Mouse (Mus musculus) hematopoietic stem cell, adult 5-6 weeks (primary cell): ENCODE data around the gene Rph3al. TPM values are rescaled to one million over a fixed set of nuclear protein-coding genes. Genes with fewer than 3 reads are reported as not detected.

Experiments used
- ATAC-seq, 2 experiments: fragments of 125-278 bp in 1 of 2; replicated peaks in 1 of 2; 2 replicates each; pipeline ENCODE4 v1.8.0; 2016 to 2017; ENCODE audit warnings: inconsistent platforms in 2 of 2, mild to moderate bottlenecking in 2 of 2, moderate number of reproducible peaks in 2 of 2, low read depth in 1 of 2, moderate TSS enrichment in 1 of 2; ENCODE audit not compliant: low FRiP score in 2 of 2, poor library complexity in 2 of 2, severe bottlenecking in 2 of 2, insufficient read depth in 1 of 2, low TSS enrichment in 1 of 2
- total RNA-seq: library from RNA; stranded (forward); fragments of 172-1452, 232-1000 nt; gene quantifications from 2 replicates; pipeline ENCODE4 v1.2.3, GENCODE M21; 2017

Gene Rph3al
- total RNA-seq: 2.6 and 4.4 TPM in 2 replicates

DNA sequence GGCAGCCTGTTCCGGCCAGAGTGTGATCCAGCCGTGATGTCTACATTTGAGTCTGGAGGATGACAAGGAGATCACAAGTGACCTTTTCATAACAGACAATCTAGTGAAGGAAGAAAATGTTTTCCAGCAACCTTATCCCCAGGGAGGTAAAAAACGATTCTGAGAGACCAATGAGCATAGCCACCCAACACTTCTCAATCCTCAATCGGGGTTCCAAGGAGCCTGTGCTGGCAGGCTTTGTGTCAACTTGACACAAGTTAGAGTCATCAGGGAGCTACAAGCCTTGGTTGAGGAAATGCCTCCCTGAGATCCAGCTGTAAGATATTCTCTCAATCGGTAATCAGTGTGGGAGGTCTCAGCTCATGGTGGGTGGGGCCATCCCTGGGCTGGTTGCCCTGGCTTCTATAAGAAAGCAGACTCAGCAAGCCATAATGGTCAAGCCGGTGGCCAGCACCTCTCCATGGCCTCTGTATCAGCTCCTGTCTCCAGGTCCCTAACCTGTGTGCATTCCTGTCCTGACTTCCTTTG is at the start of gene Rph3al:
Rph3al (minus strand) TSS at position 51 of the 528 bp plus-strand sequence.
- no peak for ATAC-seq

- no peak for ATAC-seq
These were observed 47.7 kb upstream of the Rph3al start for GRCm38 (mm10) chr11:75985948-75986347.

- no peak for ATAC-seq
These were observed 46.4 kb upstream of the Rph3al start for GRCm38 (mm10) chr11:75984581-75984980.

- ATAC-seq: no peak
These were observed 45.0 kb upstream of the Rph3al start for GRCm38 (mm10) chr11:75983194-75983593.

- ATAC-seq: no peak
These were observed 42.2 kb upstream of the Rph3al start for GRCm38 (mm10) chr11:75980413-75980812.

GRCm38 (mm10) chr11:75978051-75978450 is 39.8 kb upstream of the Rph3al start:
- ATAC-seq: no peak

DNA sequence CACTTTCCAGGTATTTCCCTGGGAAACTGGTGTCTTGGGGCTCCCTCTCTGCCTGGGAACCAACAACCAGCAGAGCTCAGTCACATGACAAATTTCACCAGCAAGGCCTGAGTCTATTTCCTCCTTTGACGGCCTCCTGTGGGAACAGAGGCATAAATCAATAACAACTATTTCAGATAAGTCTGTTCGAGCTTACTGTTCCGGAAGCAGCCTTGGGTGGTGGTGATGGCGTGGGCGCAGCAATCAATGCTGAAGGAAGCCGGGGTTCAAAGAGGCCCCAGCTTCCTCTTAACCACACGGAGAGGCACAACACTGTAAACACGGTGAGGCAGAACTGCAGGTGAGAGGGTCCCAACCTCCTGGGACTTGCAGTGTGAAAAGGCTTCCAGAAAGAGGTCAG is 38.5 kb upstream of the Rph3al start:
- peak; percentile 72 to 85 for ATAC-seq

- ATAC-seq: no peak
These were observed 35.8 kb upstream of the Rph3al start for GRCm38 (mm10) chr11:75973988-75974387.

DNA sequence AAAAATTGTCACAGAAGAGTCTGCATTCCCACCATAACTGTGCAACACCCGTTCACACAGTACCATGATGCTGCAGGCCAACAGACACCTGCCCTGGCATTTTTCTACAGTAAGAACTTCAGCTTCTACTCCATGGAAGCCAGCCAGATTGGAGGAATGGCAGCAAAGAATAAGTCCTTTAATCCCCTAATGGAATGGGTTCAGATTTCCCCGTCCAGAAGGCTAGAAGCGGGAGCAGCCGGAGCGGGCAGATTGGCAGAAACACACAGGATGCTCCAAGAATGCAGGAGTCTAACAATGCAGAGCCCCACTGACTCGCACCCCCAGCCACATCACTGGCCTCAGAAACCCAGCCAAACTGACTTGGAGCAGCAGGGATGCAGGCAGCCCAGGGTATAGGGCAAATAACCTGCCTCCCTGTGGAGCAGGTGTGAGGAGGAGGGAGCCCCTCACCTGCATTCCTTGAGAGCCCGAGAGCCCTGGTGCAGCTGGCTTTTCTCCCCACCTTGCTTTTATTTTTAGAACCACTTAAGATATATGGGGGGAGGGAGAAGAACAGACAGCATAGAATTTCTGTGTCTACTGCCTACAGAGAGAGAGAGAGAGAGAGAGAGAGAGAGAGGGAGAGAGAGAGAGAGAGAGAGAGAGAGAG is 34.8 kb upstream of the Rph3al start:
- no peak for ATAC-seq

DNA sequence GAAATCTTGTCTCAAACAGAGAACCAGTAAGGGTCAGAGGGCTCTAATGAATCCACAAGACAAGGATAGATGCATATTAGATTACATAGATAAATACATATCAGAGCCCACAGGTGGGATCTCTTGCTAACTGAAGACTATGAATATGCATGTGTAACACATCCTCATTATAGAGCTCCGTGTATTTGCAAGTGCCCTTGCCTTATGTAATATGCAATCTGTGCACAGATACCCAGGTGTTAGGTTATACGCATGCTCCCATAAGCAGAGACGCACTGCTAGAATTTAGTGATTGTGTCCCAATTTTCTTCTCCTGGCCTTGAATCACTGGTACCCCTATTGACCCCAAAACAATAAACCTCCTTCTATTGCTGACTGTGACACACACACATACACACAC is 34.0 kb upstream of the Rph3al start:
- no peak for ATAC-seq

GRCm38 (mm10) chr11:75970629-75971028 is 32.4 kb upstream of the Rph3al start:
- no peak for ATAC-seq

DNA sequence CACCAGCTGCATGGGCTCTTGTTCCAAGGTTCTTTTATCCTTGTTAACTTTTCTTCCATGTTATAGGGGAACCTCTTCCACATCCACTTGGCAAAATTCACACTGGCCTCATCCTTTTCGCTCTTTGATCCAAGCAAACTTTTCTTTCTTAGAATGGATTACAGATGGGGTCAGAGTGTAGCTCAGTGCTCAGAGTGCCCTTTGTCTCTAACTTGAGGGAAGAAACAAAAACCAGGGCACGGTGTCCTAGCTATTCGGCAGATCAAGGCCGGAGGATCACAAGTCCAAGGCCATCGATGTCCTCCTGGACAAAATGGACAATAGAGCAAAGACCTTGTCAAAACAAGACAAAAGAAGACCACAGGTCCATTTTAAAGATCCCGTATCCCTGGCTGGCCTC is 30.5 kb upstream of the Rph3al start:
- no peak for ATAC-seq

DNA sequence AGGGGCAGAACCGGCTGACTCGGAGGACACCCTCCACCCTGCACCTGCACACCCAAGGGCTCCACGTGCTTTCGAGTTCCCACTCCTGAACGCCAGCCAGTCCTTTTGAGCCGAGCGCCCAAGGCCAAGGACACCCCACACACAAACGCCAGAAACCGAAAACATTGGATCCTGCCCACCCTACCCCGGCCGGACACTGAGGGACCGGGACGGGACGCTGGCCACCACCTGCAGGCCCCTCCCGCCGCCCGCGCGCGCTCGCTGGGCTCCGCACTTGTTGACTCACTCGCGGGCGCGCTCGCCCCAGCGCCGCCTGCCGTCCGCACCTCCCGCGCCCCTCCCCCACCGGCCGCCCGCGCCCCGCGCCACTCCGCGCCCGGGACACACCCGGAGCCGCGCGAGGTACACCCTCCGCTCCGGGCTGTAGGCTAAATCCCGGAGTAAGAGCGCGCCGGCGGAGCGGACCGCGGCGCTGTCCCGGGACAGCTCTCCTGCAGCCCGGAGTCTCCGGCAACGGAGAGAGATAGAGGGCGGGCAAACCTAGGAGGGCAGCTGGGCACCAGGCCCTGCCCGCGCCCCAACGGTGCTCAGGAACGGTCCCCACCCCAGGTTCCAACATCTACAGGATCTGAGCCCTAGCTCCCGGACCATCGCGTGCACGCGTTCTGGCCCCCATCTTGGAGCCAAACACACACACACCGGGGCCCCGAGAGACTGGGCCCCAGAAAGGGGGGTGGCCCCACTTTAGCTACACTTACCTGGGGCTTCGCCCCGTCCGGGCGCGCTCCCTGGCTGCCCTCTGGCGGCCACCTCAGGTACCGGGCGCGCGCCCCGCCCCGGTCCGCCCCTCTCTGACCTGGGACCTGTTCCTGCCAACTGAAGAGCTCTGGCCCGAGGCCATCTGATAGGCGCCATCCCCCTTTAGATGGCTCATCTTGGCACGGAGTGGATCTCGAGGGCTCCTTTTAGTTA is 28.5 kb upstream of the Rph3al start:
- peak; percentile 75 to 85 for ATAC-seq

DNA sequence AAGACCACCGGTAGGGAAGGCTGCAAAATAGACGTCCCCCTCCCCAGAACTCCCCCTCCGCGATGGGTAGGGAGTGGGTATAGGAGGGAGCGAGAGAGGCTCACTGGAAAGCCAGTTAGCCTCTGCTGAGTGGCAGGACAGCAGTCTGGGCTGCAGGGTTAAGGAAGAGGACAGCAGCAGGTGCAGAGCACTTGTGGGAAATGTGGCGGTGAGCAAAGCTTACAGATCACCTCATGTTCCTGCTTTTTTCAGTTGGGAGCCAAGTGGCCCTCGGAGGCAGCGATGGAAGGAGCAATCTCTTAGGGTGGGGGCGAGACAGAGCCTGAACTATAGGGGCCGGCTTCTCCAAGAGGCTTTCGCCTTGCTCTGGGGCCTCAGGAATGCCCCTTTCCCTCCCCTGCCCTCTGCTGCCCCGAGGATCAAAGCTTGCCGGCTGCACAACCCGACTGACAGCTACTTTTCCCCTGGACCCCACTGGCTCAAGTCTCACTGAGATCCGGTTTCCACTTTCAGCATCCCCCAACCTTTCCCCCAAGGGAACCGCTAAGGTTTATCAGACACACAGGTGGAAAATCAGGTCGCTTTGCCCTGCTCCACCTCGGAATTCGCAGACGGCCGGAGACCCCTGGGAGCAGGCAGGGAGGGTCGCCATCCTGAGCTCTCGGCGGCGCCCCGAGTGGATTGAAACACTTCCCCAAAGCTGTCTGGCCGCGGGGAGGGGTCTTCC is 27.6 kb upstream of the Rph3al start:
- 0 out of 4 replicates have a peak, but pooled peaks of 1 of the 2 experiments have one; percentile 12 for ATAC-seq

DNA sequence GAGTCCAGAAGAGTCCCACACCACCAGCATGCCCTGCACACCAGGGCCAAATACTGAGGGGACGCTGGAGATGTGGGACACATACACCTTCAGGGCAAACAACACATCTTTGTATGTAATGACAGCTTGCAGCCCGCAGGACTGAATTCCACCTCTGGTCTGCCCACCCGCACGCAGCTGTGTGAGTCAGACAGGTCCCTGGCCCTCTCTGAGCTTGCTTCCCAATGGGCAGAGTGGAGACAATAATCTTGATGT is 26.2 kb upstream of the Rph3al start:
- ATAC-seq: no peak

DNA sequence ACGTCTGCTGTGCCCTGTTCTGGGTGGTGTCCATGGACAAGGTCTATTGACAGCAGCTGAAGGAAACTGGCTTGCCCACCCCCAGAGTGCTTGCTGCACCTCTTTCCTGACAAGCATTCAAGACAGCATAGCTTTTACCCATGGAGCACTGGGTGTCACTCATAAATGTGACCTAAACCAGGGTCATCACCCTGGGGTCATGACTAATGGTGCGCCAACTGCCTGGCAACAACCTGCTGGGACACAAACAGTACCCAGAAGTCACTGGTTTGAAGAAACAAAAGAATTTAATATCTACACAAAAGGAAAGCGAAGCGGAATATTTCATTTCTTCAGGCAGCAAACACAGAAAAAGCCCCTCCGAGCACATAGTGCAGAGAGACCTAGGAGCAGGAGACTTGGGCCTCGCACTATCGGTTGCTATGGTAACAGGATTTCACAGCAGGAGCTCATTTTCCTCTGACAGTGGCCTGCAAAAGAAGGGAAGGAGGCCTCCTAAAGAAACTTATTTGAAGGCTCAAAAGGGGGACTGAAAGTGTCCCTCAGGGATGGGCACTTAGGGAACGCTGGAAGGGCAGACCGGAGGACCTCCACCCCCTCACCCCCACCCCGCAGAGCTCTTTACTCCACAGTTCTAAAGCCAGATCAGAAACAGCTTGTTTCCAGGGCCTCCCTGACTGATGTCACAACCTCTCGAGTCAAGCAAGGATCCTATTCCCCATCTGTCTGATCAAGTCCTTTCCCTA is 25.7 kb upstream of the Rph3al start:
- ATAC-seq: no peak

GRCm38 (mm10) chr11:75961782-75962181 is 23.6 kb upstream of the Rph3al start:
- no peak for ATAC-seq
